Mouse (Mus musculus) macrophage (primary cell): ENCODE measurements around the gene Klf13. TPM values are rescaled to one million over a fixed set of nuclear protein-coding genes. Genes with fewer than 3 reads are reported as not detected.

ENCODE experiments used
- H3K27ac ChIP-seq: fragments of 350-480 bp; formaldehyde crosslinking; 2 replicates; pipeline ENCODE4 v1.9.0; 2021
- H3K36me3 ChIP-seq: fragments of 350-480 bp; formaldehyde crosslinking; 2 replicates; pipeline ENCODE4 v1.9.0; 2021; ENCODE audit errors: inconsistent target
- H3K4me3 ChIP-seq: fragments of 350-480 bp; formaldehyde crosslinking; 2 replicates; pipeline ENCODE4 v1.9.0; 2021; ENCODE audit errors: inconsistent target
- H3K79me2 ChIP-seq: fragments of 350-480 bp; formaldehyde crosslinking; 2 replicates; pipeline ENCODE4 v1.9.0; 2021; ENCODE audit errors: inconsistent target
- WGBS: methylation state at CpG from one replicate; pipeline ENCODE4 v1.1.7; 2026; ENCODE audit warnings: inconsistent platforms; ENCODE audit not compliant: missing documents; 5-methylcytosine and 5-hydroxymethylcytosine counted together
- polyA plus RNA-seq: library from polyadenylated mRNA; stranded (reverse); fragments of 250-400 nt; gene quantifications from 3 replicates; pipeline ENCODE4 v1.2.4, GENCODE M21; 2018; ENCODE audit warnings: inconsistent platforms

Klf13 gene
- polyA plus RNA-seq, 1 experiment from 2014 or later = 20.8 TPM

- Histone ChIP-seq H3K27ac (no peak overlapping the region), H3K79me2 (peaks cover 100% of the 10 kb centered on the region), H3K4me3 (no peak overlapping the region), H3K36me3 (0 out of 2 replicates have a peak, but pooled peaks cover 7% of the 10 kb centered on the region)
- 51% methylated on average over 6 of the region's 6 CpGs for WGBS
Observed at GRCm38 (mm10) chr7:63924747-63925412, 13.8 kb downstream of the Klf13 start.

- H3K27ac ChIP-seq = no peak overlapping the region
- WGBS = 92% methylated on average over 1 of the region's 1 CpGs
- no peak overlapping the region for H3K4me3 ChIP-seq
- H3K79me2 ChIP-seq = peaks cover 100% of the 10 kb centered on the region
- 0 out of 2 replicates have a peak, but pooled peaks cover 7% of the 10 kb centered on the region for H3K36me3 ChIP-seq
Observed at GRCm38 (mm10) chr7:63924151-63924550, 14.6 kb downstream of the Klf13 start.

- 0 out of 2 replicates have a peak, but pooled peaks cover 7% of the 10 kb centered on the region for H3K36me3 ChIP-seq
- H3K27ac ChIP-seq = no peak overlapping the region
- no peak overlapping the region for H3K4me3 ChIP-seq
- peaks cover 100% of the 10 kb centered on the region for H3K79me2 ChIP-seq
- WGBS = 95% methylated on average over 1 of the region's 1 CpGs
Observed at GRCm38 (mm10) chr7:63922975-63923374, 15.7 kb downstream of the Klf13 start.

DNA sequence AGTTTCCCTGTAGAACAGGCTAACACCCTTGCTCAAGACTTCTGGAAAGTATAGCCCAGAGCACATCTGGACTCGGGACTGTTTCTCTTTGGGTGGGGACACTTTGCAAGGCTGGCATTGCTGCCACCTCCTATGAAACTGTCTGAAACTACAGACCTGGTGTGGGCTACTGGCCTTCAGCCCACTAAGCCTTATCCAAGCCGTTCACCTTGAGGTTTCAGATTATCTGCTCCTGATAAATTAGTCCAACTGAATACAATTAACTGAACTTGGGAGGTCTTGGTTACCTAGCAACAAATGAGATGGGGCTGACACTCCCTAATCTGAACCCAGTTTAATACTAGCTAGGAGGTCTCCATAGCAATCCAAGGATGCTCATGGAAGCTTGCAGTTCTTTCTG, 16.1 kb downstream of the Klf13 start:
- no peak overlapping the region for H3K27ac ChIP-seq
- 0 out of 2 replicates have a peak, but pooled peaks cover 7% of the 10 kb centered on the region for H3K36me3 ChIP-seq

DNA sequence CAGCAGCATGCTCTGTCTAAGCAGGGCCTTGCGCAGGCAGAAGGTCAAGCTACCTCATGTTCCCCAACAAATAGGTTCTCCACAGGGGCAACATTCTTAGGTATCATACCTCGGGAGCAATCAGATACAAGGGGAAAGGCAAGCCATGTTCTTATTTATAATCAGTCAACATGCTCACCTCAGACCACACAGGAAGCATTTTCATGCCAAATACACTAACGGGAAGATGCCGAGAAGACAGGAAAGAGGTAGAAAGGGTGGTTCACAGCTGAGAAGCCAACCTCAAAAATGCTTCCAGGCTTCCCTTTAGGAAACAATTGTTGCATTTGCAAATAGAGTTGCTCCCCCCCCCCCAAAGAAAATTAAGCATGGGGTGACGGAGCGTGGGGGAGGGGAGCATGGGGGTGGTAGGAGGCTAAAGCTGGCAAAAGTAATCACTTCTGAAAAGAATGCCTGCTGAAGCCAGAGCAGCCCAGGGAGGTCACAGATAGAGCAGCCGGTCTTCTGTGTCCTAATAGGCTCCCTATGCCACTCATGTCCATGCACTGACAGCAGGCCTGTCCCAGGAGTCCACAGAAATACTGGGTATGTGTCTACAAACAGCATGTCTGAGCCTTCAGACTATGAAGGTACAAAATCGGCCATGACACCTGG, 16.7 kb downstream of the Klf13 start:
- 0 out of 2 replicates have a peak, but pooled peaks cover 7% of the 10 kb centered on the region for H3K36me3 ChIP-seq
- no peak overlapping the region for H3K4me3 ChIP-seq
- 58% methylated on average over 8 of the region's 8 CpGs for WGBS
- H3K27ac ChIP-seq = no peak overlapping the region
- peaks cover 100% of the 10 kb centered on the region for H3K79me2 ChIP-seq

More for the DNA sequence above, 16.1 kb downstream of the Klf13 start:
- 46% methylated on average over 1 of the region's 2 CpGs for WGBS
- peaks cover 100% of the 10 kb centered on the region for H3K79me2 ChIP-seq
- H3K4me3 ChIP-seq = no peak overlapping the region

GRCm38 (mm10) chr7:63918771-63919768, 19.6 kb downstream of the Klf13 start:
- Histone ChIP-seq H3K79me2 (peaks cover 100% of the 10 kb centered on the region), H3K27ac (no peak overlapping the region), H3K4me3 (no peak overlapping the region), H3K36me3 (0 out of 2 replicates have a peak, but pooled peaks cover 7% of the 10 kb centered on the region)
- 91% methylated on average over 12 of the region's 12 CpGs for WGBS

DNA sequence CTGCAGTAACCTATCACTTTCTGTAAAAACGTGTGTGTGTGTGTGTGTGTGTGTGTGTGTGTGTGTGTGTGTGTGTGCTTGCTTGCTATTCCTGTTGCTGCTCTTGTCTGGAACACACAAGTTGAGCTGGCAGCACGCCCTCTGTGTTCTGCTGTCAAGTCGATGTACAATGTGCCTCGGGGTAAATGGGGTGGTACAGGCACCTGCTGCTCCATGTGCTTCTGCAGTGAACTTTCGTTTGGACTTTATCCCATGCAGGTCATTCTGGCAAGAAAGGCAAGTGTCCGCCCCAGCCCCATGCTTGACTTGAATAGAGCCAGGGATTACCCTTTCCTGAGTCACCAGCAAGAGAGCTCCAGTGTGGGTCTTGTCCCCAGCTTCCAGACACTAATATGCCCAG, 21.0 kb downstream of the Klf13 start:
- Histone ChIP-seq H3K79me2 (peaks cover 99% of the 10 kb centered on the region), H3K27ac (no peak overlapping the region), H3K36me3 (0 out of 2 replicates have a peak, but pooled peaks cover 7% of the 10 kb centered on the region), H3K4me3 (no peak overlapping the region)
- WGBS = 68% methylated on average over 6 of the region's 6 CpGs

- WGBS = 79% methylated on average over 6 of the region's 6 CpGs
- Histone ChIP-seq H3K27ac (0 out of 2 replicates have a peak within 1 kb of the TSS, but pooled peaks have one; percentile 13), H3K36me3 (0 out of 2 replicates have a peak, but pooled peaks cover 6% of the 10 kb centered on the region), H3K4me3 (no peak within 1 kb of the TSS), H3K79me2 (peaks cover 91% of the 10 kb centered on the region)
Observed at GRCm38 (mm10) chr7:63916268-63916907, 22.3 kb downstream of the Klf13 start, which contains the start of gene E030018B13Rik. TSS of gene E030018B13Rik (plus strand) at chr7:63916857.

DNA sequence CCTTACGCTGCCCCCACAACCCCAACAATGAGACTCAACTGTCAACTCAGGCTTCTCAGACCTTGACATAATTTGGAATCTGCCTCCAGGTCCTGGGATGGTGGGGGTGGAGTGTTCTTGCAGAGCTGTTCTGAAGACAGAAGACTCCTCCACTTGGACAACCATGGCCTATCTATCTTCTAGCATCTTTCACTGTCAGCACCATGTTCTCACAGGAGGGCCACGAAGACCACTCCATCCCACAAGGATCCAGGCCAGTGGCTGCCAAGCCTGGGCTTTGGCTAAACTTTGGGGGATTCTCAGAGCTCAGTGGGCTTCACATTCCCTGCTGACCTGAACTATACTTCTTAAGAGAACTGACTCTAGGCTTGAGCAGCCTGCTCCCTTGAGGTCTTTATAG, 23.8 kb downstream of the Klf13 start:
- H3K79me2 ChIP-seq = peaks cover 82% of the 10 kb centered on the region
- 83% methylated on average over 2 of the region's 2 CpGs for WGBS

DNA sequence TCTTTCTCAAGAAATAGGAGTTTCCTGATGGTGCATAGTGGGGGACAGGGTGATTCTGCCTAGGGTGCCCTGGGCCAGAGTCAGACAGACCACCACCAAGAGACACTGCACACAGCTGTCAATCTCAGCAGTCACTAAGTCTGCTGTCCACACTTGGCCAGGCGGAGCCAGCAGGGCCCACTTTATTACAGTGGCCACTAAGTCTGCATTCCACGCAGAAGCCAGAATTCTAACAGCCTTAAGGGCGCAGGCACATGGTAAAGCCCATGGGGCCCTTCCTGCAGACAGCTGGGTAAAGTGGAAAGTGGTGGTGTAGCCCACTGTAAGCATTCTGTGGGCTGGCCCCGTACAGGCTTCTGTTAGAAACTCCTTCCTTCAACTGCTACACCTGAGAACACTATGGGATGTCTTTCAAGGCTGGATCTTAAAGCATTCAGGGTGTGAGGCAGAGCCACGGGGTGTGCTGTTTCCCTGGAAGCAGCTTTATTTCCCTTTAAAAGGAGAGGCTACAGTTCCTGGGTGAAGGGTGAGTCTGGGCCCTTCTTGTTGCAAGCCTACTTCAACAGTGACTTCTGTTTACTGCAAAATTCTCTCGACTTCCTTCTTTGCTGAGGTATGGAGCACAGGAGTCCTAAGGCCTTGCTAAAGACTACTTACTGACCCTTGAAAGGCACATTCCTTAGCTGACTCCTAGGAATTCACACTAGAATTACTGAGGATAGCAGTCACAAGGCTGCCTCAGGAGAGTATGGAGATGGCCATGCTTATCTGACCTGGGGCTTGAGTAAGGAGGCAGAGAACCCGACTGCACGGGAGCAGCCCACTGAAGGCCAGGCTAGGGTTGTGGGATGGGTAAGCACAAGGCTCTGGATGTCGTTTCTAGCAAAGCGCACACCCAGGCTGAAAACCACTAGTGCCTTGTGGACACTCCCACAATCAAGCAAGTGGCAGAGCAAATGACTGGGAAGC, 24.7 kb downstream of the Klf13 start:
- 62% methylated on average over 9 of the region's 10 CpGs for WGBS
- Histone ChIP-seq H3K79me2 (peaks cover 82% of the 10 kb centered on the region), H3K4me3 (no peak overlapping the region), H3K27ac (peak overlapping the region; percentile 99), H3K36me3 (no peaks in the 10 kb centered on the region)

More for the DNA sequence above, 23.8 kb downstream of the Klf13 start:
- H3K27ac ChIP-seq = peak overlapping the region; percentile 99; the same call in 1 of the 2 replicates
- no peaks in the 10 kb centered on the region for H3K36me3 ChIP-seq
- H3K4me3 ChIP-seq = no peak overlapping the region

GRCm38 (mm10) chr7:63912924-63913723, 25.6 kb downstream of the Klf13 start:
- Histone ChIP-seq H3K27ac (peak overlapping the region; percentile 99), H3K4me3 (no peak overlapping the region), H3K36me3 (no peaks in the 10 kb centered on the region), H3K79me2 (peaks cover 82% of the 10 kb centered on the region)
- 80% methylated on average over 7 of the region's 12 CpGs for WGBS

- H3K79me2 ChIP-seq = peaks cover 82% of the 10 kb centered on the region
- peak overlapping the region; percentile 99 for H3K27ac ChIP-seq
- WGBS = 14% methylated on average over 7 of the region's 7 CpGs
- H3K4me3 ChIP-seq = no peak overlapping the region
- H3K36me3 ChIP-seq = no peaks in the 10 kb centered on the region
Observed at GRCm38 (mm10) chr7:63912234-63912810, 26.4 kb downstream of the Klf13 start.
